Mouse (Mus musculus): Measurements from ENCODE around the gene Rev3l. TPM values are rescaled to one million over a fixed set of nuclear protein-coding genes. Genes with fewer than 3 reads are reported as not detected.
A peak's percentile ranks its signal among the peaks of the same experiment; 100 is the strongest.
"Not testable (repeated sequence)": the region's sequence is repeated elsewhere in the genome, so short reads cannot be mapped to it uniquely, and the experiment has no call there.

The Rev3l gene
- polyA plus RNA-seq, 1 experiment: 60.1 TPM

- no peak overlapping the region for H3K27ac ChIP-seq (ENCODE audit: insufficient read depth, low read depth, low read length)
- no peak overlapping the region for H3K4me3 ChIP-seq (ENCODE audit: insufficient read depth, low read depth, low read length)
- no peak for TF ChIP-seq POLR2A (IDR thresholded peaks at IDR 0.05; ENCODE audit: insufficient read depth, low read depth, low read length)
- no peak for TF ChIP-seq CTCF (IDR thresholded peaks at IDR 0.05; ENCODE audit: insufficient read depth, low read depth, low read length)
- 73% methylated on average over 11 of the region's 11 CpGs for WGBS
- peaks cover 2% of the 10 kb centered on the region; the same call in 1 of the 2 replicates for H3K4me1 ChIP-seq (ENCODE audit: control insufficient read depth, insufficient read depth, low read length)
Observed at GRCm38 (mm10) chr10:39893702-39894697, 162.1 kb downstream of the Rev3l start.

GRCm38 (mm10) chr10:39896503-39896902, 164.6 kb downstream of the Rev3l start:
- H3K4me3 ChIP-seq (ENCODE audit: insufficient read depth, low read depth, low read length): no peak overlapping the region
- no peak overlapping the region for H3K27ac ChIP-seq (ENCODE audit: insufficient read depth, low read depth, low read length)
- H3K4me1 ChIP-seq (ENCODE audit: control insufficient read depth, insufficient read depth, low read length): peaks cover 2% of the 10 kb centered on the region; the same call in 1 of the 2 replicates
- 86% methylated on average over 5 of the region's 5 CpGs for WGBS
- TF ChIP-seq POLR2A (IDR thresholded peaks at IDR 0.05; ENCODE audit: insufficient read depth, low read depth, low read length) (no peak), CTCF (IDR thresholded peaks at IDR 0.05; ENCODE audit: insufficient read depth, low read depth, low read length) (no peak)

GRCm38 (mm10) chr10:39898874-39899371, 167.0 kb downstream of the Rev3l start, which contains the start of gene Mfsd4b4:
TSS of gene Mfsd4b4 (minus strand) at chr10:39899238.
- TF ChIP-seq CTCF (IDR thresholded peaks at IDR 0.05; ENCODE audit: insufficient read depth, low read depth, low read length) (no peak), POLR2A (IDR thresholded peaks at IDR 0.05; ENCODE audit: insufficient read depth, low read depth, low read length) (peak; percentile 94)
- Histone ChIP-seq H3K27ac (ENCODE audit: insufficient read depth, low read depth, low read length) (peak within 1 kb of the TSS; percentile 77), H3K4me3 (ENCODE audit: insufficient read depth, low read depth, low read length) (peak within 1 kb of the TSS; percentile 96), H3K4me1 (ENCODE audit: control insufficient read depth, insufficient read depth, low read length) (peaks cover 2% of the 10 kb centered on the region; the same call in 1 of the 2 replicates)
- under 1% methylated on average over 41 of the region's 41 CpGs for WGBS

- no peak overlapping the region for H3K27ac ChIP-seq (ENCODE audit: insufficient read depth, low read depth, low read length)
- 72% methylated on average over 3 of the region's 3 CpGs for WGBS
- H3K4me1 ChIP-seq (ENCODE audit: control insufficient read depth, insufficient read depth, low read length): no peaks in the 10 kb centered on the region
- no peak overlapping the region for H3K4me3 ChIP-seq (ENCODE audit: insufficient read depth, low read depth, low read length)
- TF ChIP-seq CTCF (IDR thresholded peaks at IDR 0.05; ENCODE audit: insufficient read depth, low read depth, low read length) (no peak), POLR2A (IDR thresholded peaks at IDR 0.05; ENCODE audit: insufficient read depth, low read depth, low read length) (no peak)
Observed at GRCm38 (mm10) chr10:39904191-39904590, 172.3 kb downstream of the Rev3l start.

GRCm38 (mm10) chr10:39906799-39907658, 175.1 kb downstream of the Rev3l start:
- no peak overlapping the region for H3K4me3 ChIP-seq (ENCODE audit: insufficient read depth, low read depth, low read length)
- H3K4me1 ChIP-seq (ENCODE audit: control insufficient read depth, insufficient read depth, low read length): no peaks in the 10 kb centered on the region
- TF ChIP-seq CTCF (IDR thresholded peaks at IDR 0.05; ENCODE audit: insufficient read depth, low read depth, low read length) (no peak), POLR2A (IDR thresholded peaks at IDR 0.05; ENCODE audit: insufficient read depth, low read depth, low read length) (no peak)
- H3K27ac ChIP-seq (ENCODE audit: insufficient read depth, low read depth, low read length): no peak overlapping the region
- WGBS: 85% methylated on average over 10 of the region's 10 CpGs

- no peak for TF ChIP-seq CTCF (IDR thresholded peaks at IDR 0.05; ENCODE audit: insufficient read depth, low read depth, low read length)
- Histone ChIP-seq H3K4me3 (ENCODE audit: insufficient read depth, low read depth, low read length) (no peak overlapping the region), H3K4me1 (ENCODE audit: control insufficient read depth, insufficient read depth, low read length) (no peaks in the 10 kb centered on the region), H3K27ac (ENCODE audit: insufficient read depth, low read depth, low read length) (no peak overlapping the region)
- WGBS: 72% methylated on average over 13 of the region's 13 CpGs
Observed at GRCm38 (mm10) chr10:39908768-39909441, 177.0 kb downstream of the Rev3l start.

- H3K4me3 ChIP-seq (ENCODE audit: insufficient read depth, low read depth, low read length): no peak overlapping the region
- no peak overlapping the region for H3K27ac ChIP-seq (ENCODE audit: insufficient read depth, low read depth, low read length)
- TF ChIP-seq POLR2A (IDR thresholded peaks at IDR 0.05; ENCODE audit: insufficient read depth, low read depth, low read length) (no peak), CTCF (IDR thresholded peaks at IDR 0.05; ENCODE audit: insufficient read depth, low read depth, low read length) (no peak)
- no peaks in the 10 kb centered on the region for H3K4me1 ChIP-seq (ENCODE audit: control insufficient read depth, insufficient read depth, low read length)
Observed at GRCm38 (mm10) chr10:39912616-39913015, 180.7 kb downstream of the Rev3l start.

GRCm38 (mm10) chr10:39924556-39924955, 192.6 kb downstream of the Rev3l start:
- H3K4me3 ChIP-seq (ENCODE audit: insufficient read depth, low read depth, low read length); H3K27ac ChIP-seq (ENCODE audit: insufficient read depth, low read depth, low read length); H3K4me1 ChIP-seq (ENCODE audit: control insufficient read depth, insufficient read depth, low read length): not testable (repeated sequence)
- 80% methylated on average over 8 of the region's 8 CpGs for whole genome bisulfite sequencing

Other genes with a start within 250 kb of the Rev3l start
- not detected in 2 replicates for gene Traf3ip2, start 119.2 kb upstream of the Rev3l start, polyA plus RNA-seq (2012; ENCODE audit: insufficient read depth, insufficient read length, low replicate concordance, missing spikeins)
- not detected in 2 replicates for gene Mfsd4b4, start 167.1 kb downstream of the Rev3l start, polyA plus RNA-seq (2012; ENCODE audit: insufficient read depth, insufficient read length, low replicate concordance, missing spikeins)
- gene Mfsd4b2, start 194.8 kb downstream of the Rev3l start, polyA plus RNA-seq (2012; ENCODE audit: insufficient read depth, insufficient read length, low replicate concordance, missing spikeins): not detected in 2 replicates
- gene Mfsd4b3, start 228.0 kb downstream of the Rev3l start, polyA plus RNA-seq (2012; ENCODE audit: insufficient read depth, insufficient read length, low replicate concordance, missing spikeins): not detected in 2 replicates